Mouse (Mus musculus): ENCODE measurements around the gene Olfr523.

Gene Olfr523

GRCm38 (mm10) chr7:140172936-140173335 is at the start of gene Olfr523:
Gene Olfr523 (plus strand): TSS chr7:140173217.
- in situ Hi-C loops (cut with MboI) = no loop called here

- in situ Hi-C loops (cut with MboI) = no loop called here
Measured at GRCm38 (mm10) chr7:140124382-140124781, 48.6 kb upstream of the Olfr523 start.

- in situ Hi-C loops (cut with MboI) = loop anchor here (25.0 kb wide), 1 partner anchor 888 kb away; the partner anchor contains the start of gene Pwwp2b
Measured at GRCm38 (mm10) chr7:140125278-140126021, 47.6 kb upstream of the Olfr523 start.

- in situ Hi-C loops (cut with MboI) = loop anchor here (25.0 kb wide), 1 partner anchor 889 kb away; the partner anchor contains the start of gene Pwwp2b
Measured at GRCm38 (mm10) chr7:140126022-140126350, 47.0 kb upstream of the Olfr523 start.

GRCm38 (mm10) chr7:140126934-140127333 is 46.1 kb upstream of the Olfr523 start:
- in situ Hi-C loops (cut with MboI) = loop anchor here (25.0 kb wide), 1 partner anchor 890 kb away; the partner anchor contains the start of gene Pwwp2b

GRCm38 (mm10) chr7:140127911-140128310 is 45.1 kb upstream of the Olfr523 start:
- in situ Hi-C loops (cut with MboI) = loop anchor here (25.0 kb wide), 1 partner anchor 891 kb away; the partner anchor contains the start of gene Pwwp2b

GRCm38 (mm10) chr7:140132184-140132583 is 40.8 kb upstream of the Olfr523 start:
- in situ Hi-C loops (cut with MboI) = loop anchor here (25.0 kb wide), 1 partner anchor 895 kb away; the partner anchor contains the start of gene Pwwp2b

- in situ Hi-C loops (cut with MboI) = loop anchor here (25.0 kb wide), 1 partner anchor 897 kb away; the partner anchor contains the start of gene Pwwp2b
Measured at GRCm38 (mm10) chr7:140134033-140134432, 39.0 kb upstream of the Olfr523 start.

GRCm38 (mm10) chr7:140135106-140135770 is 37.8 kb upstream of the Olfr523 start:
- in situ Hi-C loops (cut with MboI) = loop anchor here (25.0 kb wide), 1 partner anchor 898 kb away; the partner anchor contains the start of gene Pwwp2b

- in situ Hi-C loops (cut with MboI) = loop anchor here (25.0 kb wide), 1 partner anchor 900 kb away; the partner anchor contains the start of gene Pwwp2b
Measured at GRCm38 (mm10) chr7:140137135-140138020, 35.6 kb upstream of the Olfr523 start, which contains the start of gene Mtg1. Gene Mtg1 (plus strand): TSS chr7:140137564.

- in situ Hi-C loops (cut with MboI) = loop anchor here (25.0 kb wide), 1 partner anchor 901 kb away; the partner anchor contains the start of gene Pwwp2b
Measured at GRCm38 (mm10) chr7:140138021-140138310, 35.1 kb upstream of the Olfr523 start.

GRCm38 (mm10) chr7:140141350-140141749 is 31.7 kb upstream of the Olfr523 start:
- in situ Hi-C loops (cut with MboI) = loop anchor here (25.0 kb wide), 1 partner anchor 904 kb away; the partner anchor contains the start of gene Pwwp2b

- in situ Hi-C loops (cut with MboI) = loop anchor here (25.0 kb wide), 1 partner anchor 907 kb away; the partner anchor contains the start of gene Pwwp2b
Measured at GRCm38 (mm10) chr7:140144550-140144949, 28.5 kb upstream of the Olfr523 start.

GRCm38 (mm10) chr7:140153383-140153782 is 19.6 kb upstream of the Olfr523 start:
- in situ Hi-C loops (cut with MboI) = no loop called here

GRCm38 (mm10) chr7:140153829-140154217 is 19.2 kb upstream of the Olfr523 start:
- in situ Hi-C loops (cut with MboI) = no loop called here

GRCm38 (mm10) chr7:140154218-140154927 is 18.6 kb upstream of the Olfr523 start, which contains the start of gene Sprn:
Gene Sprn (minus strand): TSS chr7:140154877.
- in situ Hi-C loops (cut with MboI) = no loop called here

GRCm38 (mm10) chr7:140160363-140160762 is 12.7 kb upstream of the Olfr523 start:
- in situ Hi-C loops (cut with MboI) = no loop called here

- in situ Hi-C loops (cut with MboI) = no loop called here
Measured at GRCm38 (mm10) chr7:140164664-140165063, 8.4 kb upstream of the Olfr523 start, which contains the start of gene Olfr522. Gene Olfr522 (minus strand): TSS chr7:140164764.

- in situ Hi-C loops (cut with MboI) = no loop called here
Measured at GRCm38 (mm10) chr7:140167950-140168349, 5.1 kb upstream of the Olfr523 start.

GRCm38 (mm10) chr7:140169386-140169785 is 3.6 kb upstream of the Olfr523 start:
- in situ Hi-C loops (cut with MboI) = no loop called here

GRCm38 (mm10) chr7:140170863-140171262 is 2.2 kb upstream of the Olfr523 start:
- in situ Hi-C loops (cut with MboI) = no loop called here
